Mouse (Mus musculus): ENCODE results near the gene Skap1. TPM values are rescaled to one million over a fixed set of nuclear protein-coding genes. Genes with fewer than 3 reads are reported as not detected.

The Skap1 gene
- total and polyA plus RNA-seq, 3 experiments = not detected

DNA sequence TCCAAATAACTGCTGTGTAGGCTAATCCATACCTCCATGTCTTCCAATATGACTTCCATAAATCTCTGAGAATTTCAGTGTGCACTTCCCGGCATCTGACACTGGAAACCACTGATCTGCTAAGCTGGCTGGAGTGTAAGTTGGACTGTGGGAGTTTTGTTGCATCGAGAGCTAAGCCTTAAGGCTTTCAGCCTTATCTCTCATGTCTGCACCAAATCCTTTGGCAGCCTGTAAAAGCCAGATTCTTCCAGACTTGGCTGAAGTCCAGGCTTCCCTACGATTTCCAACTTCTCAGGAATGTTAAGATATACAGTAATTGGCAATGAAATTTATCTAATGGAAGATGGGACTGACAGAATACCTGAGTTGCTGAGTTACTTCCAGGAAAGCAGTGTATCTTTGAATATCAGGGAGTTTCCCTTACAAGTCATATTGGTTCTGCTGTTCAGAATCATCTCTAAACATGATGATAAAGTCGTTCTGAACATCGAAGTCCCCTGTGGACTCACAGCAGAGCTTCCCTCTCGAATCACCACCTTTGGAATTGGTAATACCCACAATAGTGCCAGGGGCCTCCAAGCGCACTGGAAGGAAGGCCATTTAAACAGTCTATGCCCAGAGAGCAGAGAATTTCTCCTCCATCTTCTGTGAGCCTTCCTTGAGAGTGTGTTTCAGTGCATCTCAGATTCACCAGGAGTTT is 140.5 kb downstream of the Skap1 start:
- H3K4me1 ChIP-seq (ENCODE audit: control insufficient read depth in 1 of 2, insufficient read depth in 2 of 2, low read length in 2 of 2) = no peaks in the 10 kb centered on the region
- H3K4me3 ChIP-seq (ENCODE audit: control insufficient read depth in 1 of 2, insufficient read depth in 1 of 2, low read depth in 2 of 2, low read length in 2 of 2) = no peak overlapping the region
- peaks cover 19 to 24% of the 10 kb centered on the region in 2 experiments for H3K27me3 ChIP-seq (ENCODE audit: control insufficient read depth in 1 of 2, insufficient read depth in 2 of 2, low read length in 2 of 2)
- no peak overlapping the region for H3K9ac ChIP-seq (ENCODE audit: control insufficient read depth, low read depth, low read length, poor library complexity, severe bottlenecking)
- no peaks in the 10 kb centered on the region for H3K9me3 ChIP-seq (replicated peaks; ENCODE audit: insufficient read depth, low read length)
- no peak overlapping the region for H3K27ac ChIP-seq (ENCODE audit: control insufficient read depth, low read depth, low read length)
- TF ChIP-seq TCF12 (IDR thresholded peaks at IDR 0.05; ENCODE audit: low read depth, low read length) (no peak), CHD1 (IDR thresholded peaks at IDR 0.05; ENCODE audit: low read depth, low read length) (no peak), NELFE (IDR thresholded peaks at IDR 0.05; ENCODE audit: low read depth, low read length) (no peak), NRF1 (IDR thresholded peaks at IDR 0.05; ENCODE audit: insufficient read depth, low read depth, low read length, poor library complexity, severe bottlenecking) (no peak), MYB (IDR thresholded peaks at IDR 0.05; ENCODE audit: low read depth, low read length) (no peak), ZMIZ1 (IDR thresholded peaks at IDR 0.05; ENCODE audit: low read depth, low read length) (no peak), ZNF384 (IDR thresholded peaks at IDR 0.05; ENCODE audit: low read depth, low read length) (no peak), USF2 (IDR thresholded peaks at IDR 0.05; ENCODE audit: borderline replicate concordance in 1 of 2, insufficient read depth in 1 of 2, low read depth in 1 of 2, low read length in 2 of 2) (no peak), CTCF (IDR thresholded peaks at IDR 0.05 in 2 of 3, conservative IDR thresholded peaks at IDR 0.05 in 1 of 3; ENCODE audit: control insufficient read depth in 1 of 3, insufficient read depth in 1 of 3, low read depth in 2 of 3, low read length in 3 of 3, poor library complexity in 1 of 3, severe bottlenecking in 1 of 3) (no peak), EP300 (IDR thresholded peaks at IDR 0.05; ENCODE audit: low read depth in 1 of 2, low read length in 2 of 2) (no peak), BHLHE40 (IDR thresholded peaks at IDR 0.05; ENCODE audit: borderline replicate concordance, low read depth, low read length) (no peak), MEF2A (IDR thresholded peaks at IDR 0.05; ENCODE audit: extremely low read depth, insufficient replicate concordance, low read depth, low read length, poor library complexity, severe bottlenecking) (no peak), TBP (IDR thresholded peaks at IDR 0.05; ENCODE audit: low read depth, low read length) (no peak), KAT2A (conservative IDR thresholded peaks at IDR 0.05; ENCODE audit: low read depth, low read length) (no peak), RCOR1 (IDR thresholded peaks at IDR 0.05; ENCODE audit: low read depth, low read length) (no peak), MAFK (IDR thresholded peaks at IDR 0.05; ENCODE audit: borderline replicate concordance, low read depth, low read length) (no peak), RAD21 (IDR thresholded peaks at IDR 0.05; ENCODE audit: low read depth, low read length) (no peak), E2F4 (IDR thresholded peaks at IDR 0.05; ENCODE audit: borderline replicate concordance, low read depth, low read length) (no peak)
- DNase-seq (ENCODE audit: low read depth, low spot score) = no peak
- no peaks in the 10 kb centered on the region for H3K36me3 ChIP-seq (ENCODE audit: control insufficient read depth in 1 of 2, insufficient read depth in 2 of 2, low read length in 2 of 2)
- H3K79me2 ChIP-seq (ENCODE audit: control insufficient read depth, insufficient read depth, low read length, poor library complexity) = no peaks in the 10 kb centered on the region

DNA sequence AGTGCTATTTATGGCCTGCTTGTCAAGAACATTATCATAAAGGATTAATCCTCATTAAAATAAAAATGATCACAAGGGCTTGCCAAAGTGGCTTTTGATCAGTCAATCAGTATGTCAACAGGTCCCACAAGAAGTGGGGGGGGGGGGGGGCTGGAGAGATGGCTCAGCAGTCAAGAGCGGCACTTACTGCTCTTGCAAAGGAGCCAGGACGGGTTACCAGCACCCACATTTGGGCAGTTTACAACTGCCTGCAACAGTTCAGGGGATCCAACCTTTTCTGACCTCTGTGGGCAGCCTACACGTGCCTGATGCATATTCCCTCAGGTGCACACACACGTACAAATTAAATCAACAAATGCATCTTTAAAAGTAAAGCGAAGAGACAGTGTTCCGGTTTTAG is 141.1 kb downstream of the Skap1 start:
- no peak for DNase-seq (ENCODE audit: low read depth, low spot score)
- no peaks in the 10 kb centered on the region for H3K36me3 ChIP-seq (ENCODE audit: control insufficient read depth in 1 of 2, insufficient read depth in 2 of 2, low read length in 2 of 2)
- TF ChIP-seq MAX (IDR thresholded peaks at IDR 0.05; ENCODE audit: low read length) (no peak), CHD1 (IDR thresholded peaks at IDR 0.05; ENCODE audit: low read depth, low read length) (no peak), RAD21 (IDR thresholded peaks at IDR 0.05; ENCODE audit: low read depth, low read length) (no peak), GATA1 (IDR thresholded peaks at IDR 0.05; ENCODE audit: low read depth, low read length) (no peak), MEF2A (IDR thresholded peaks at IDR 0.05; ENCODE audit: extremely low read depth, insufficient replicate concordance, low read depth, low read length, poor library complexity, severe bottlenecking) (no peak), MYC (IDR thresholded peaks at IDR 0.05; ENCODE audit: low read depth, low read length) (no peak), BHLHE40 (IDR thresholded peaks at IDR 0.05; ENCODE audit: borderline replicate concordance, low read depth, low read length) (no peak), RCOR1 (IDR thresholded peaks at IDR 0.05; ENCODE audit: low read depth, low read length) (no peak), CHD2 (IDR thresholded peaks at IDR 0.05; ENCODE audit: low read length) (no peak), USF1 (IDR thresholded peaks at IDR 0.05; ENCODE audit: low read depth, low read length) (no peak), NELFE (IDR thresholded peaks at IDR 0.05; ENCODE audit: low read depth, low read length) (no peak), UBTF (IDR thresholded peaks at IDR 0.05; ENCODE audit: borderline replicate concordance, insufficient read depth, low read depth, low read length) (no peak)
- no peak overlapping the region for H3K9ac ChIP-seq (ENCODE audit: control insufficient read depth, low read depth, low read length, poor library complexity, severe bottlenecking)
- no peak overlapping the region for H3K4me3 ChIP-seq (ENCODE audit: control insufficient read depth in 1 of 2, insufficient read depth in 1 of 2, low read depth in 2 of 2, low read length in 2 of 2)
- H3K27me3 ChIP-seq (ENCODE audit: control insufficient read depth in 1 of 2, insufficient read depth in 2 of 2, low read length in 2 of 2) = peaks cover 19 to 24% of the 10 kb centered on the region in 2 experiments
- no peaks in the 10 kb centered on the region for H3K79me2 ChIP-seq (ENCODE audit: control insufficient read depth, insufficient read depth, low read length, poor library complexity)
- no peak overlapping the region for H3K27ac ChIP-seq (ENCODE audit: control insufficient read depth, low read depth, low read length)
- H3K4me1 ChIP-seq (ENCODE audit: control insufficient read depth in 1 of 2, insufficient read depth in 2 of 2, low read length in 2 of 2) = no peaks in the 10 kb centered on the region
- H3K9me3 ChIP-seq (replicated peaks; ENCODE audit: insufficient read depth, low read length) = no peaks in the 10 kb centered on the region
